Mouse (Mus musculus): ENCODE data around the gene Cox7b2. TPM values are rescaled to one million over a fixed set of nuclear protein-coding genes. Genes with fewer than 3 reads are reported as not detected.

The Cox7b2 gene
- polyA plus RNA-seq, 1 experiment from 2014 or later, result not detected

DNA sequence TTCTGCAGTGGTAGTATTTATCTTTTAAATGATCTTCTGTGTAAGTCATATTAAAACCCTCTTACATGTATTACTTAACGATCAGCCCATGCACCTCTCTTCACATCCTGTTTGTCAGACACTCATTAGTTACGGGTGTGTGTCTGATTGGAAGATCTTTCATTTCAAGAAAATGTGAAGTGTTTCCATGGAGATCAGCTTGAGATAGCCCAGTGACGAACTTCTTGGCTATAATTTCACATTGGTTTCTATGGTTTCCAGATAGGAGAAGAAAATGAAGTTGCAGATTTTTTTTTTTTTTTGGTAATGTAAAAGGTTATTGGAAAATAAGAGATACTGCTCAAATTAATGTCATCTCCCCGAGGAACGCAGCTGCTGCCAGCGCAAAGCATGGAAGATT lies 107.8 kb downstream of the Cox7b2 start:
- H3K9me3 ChIP-seq (replicated peaks; ENCODE audit: control insufficient read depth, low read length), result no peaks in the 10 kb centered on the region
- no peak for ATAC-seq (replicated peaks; ENCODE audit: extremely low read depth, insufficient read depth, low FRiP score)

More for the DNA sequence above, 107.8 kb downstream of the Cox7b2 start:
- no peaks in the 10 kb centered on the region for H3K4me1 ChIP-seq (ENCODE audit: control insufficient read depth, insufficient read depth, low read length)
- H3K4me3 ChIP-seq (ENCODE audit: low read length), result no peak overlapping the region
- WGBS, result 78% methylated on average over 6 of the region's 6 CpGs
- no peaks in the 10 kb centered on the region for H3K27me3 ChIP-seq (ENCODE audit: control insufficient read depth, insufficient read depth, low read length)
- no peak overlapping the region for H3K4me2 ChIP-seq (ENCODE audit: low read depth, low read length)
- no peak overlapping the region for H3K9ac ChIP-seq (ENCODE audit: low read length)
- no peak overlapping the region for H3K27ac ChIP-seq (ENCODE audit: low read length)
- H3K36me3 ChIP-seq (ENCODE audit: control insufficient read depth, insufficient read depth), result no peaks in the 10 kb centered on the region

Other genes starting within 250 kb of the Cox7b2 start
- gene Gabrb1, start 109.9 kb upstream of the Cox7b2 start, polyA plus RNA-seq (2015; fragmentation: Nextera tagmentation; extraction: Ambion mirVana), result 0.43 and 0.90 TPM in 2 replicates
- gene Gabra4, start 110.1 kb upstream of the Cox7b2 start, polyA plus RNA-seq (2015; fragmentation: Nextera tagmentation; extraction: Ambion mirVana), result 2.4 and 3.3 TPM in 2 replicates

Measured in heart, embryonic 16.5 days (tissue).